Mouse (Mus musculus): Measurements from ENCODE around the gene Cdkal1.

GRCm38 (mm10) chr13:29278156-29278555 lies 577.3 kb downstream of the Cdkal1 start:
- TF ChIP-seq CTCF (IDR thresholded peaks at IDR 0.05; ENCODE audit: control insufficient read depth, insufficient read depth, low read length) (no peak), POLR2A (IDR thresholded peaks at IDR 0.05; ENCODE audit: borderline replicate concordance, control insufficient read depth, low read depth, low read length) (no peak)
